Mouse (Mus musculus): ENCODE data around the gene Gm11037. TPM values are rescaled to one million over a fixed set of nuclear protein-coding genes. Genes with fewer than 3 reads are reported as not detected.

The Gm11037 gene
- polyA plus RNA-seq, 1 experiment from 2014 or later, result not detected

- Histone ChIP-seq H3K36me3 (no peaks in the 10 kb centered on the region), H3K4me1 (replicated peaks) (no peaks in the 10 kb centered on the region), H3K27ac (no peak overlapping the region), H3K4me3 (no peak overlapping the region), H3K27me3 (ENCODE audit: insufficient read depth, poor library complexity, severe bottlenecking) (no peaks in the 10 kb centered on the region), H3K9me3 (no peaks in the 10 kb centered on the region)
- WGBS, result 92% methylated on average over 5 of the region's 5 CpGs
- DNase-seq (ENCODE audit: low spot score), result no peak
Observed at GRCm38 (mm10) chr2:131105989-131106388, 27.3 kb upstream of the Gm11037 start.

- DNase-seq (ENCODE audit: low spot score), result no peak
- 79% methylated on average over 2 of the region's 2 CpGs for WGBS
- no peaks in the 10 kb centered on the region for H3K27me3 ChIP-seq (ENCODE audit: insufficient read depth, poor library complexity, severe bottlenecking)
- H3K4me3 ChIP-seq, result no peak overlapping the region
- no peaks in the 10 kb centered on the region for H3K4me1 ChIP-seq (replicated peaks)
- H3K36me3 ChIP-seq, result no peaks in the 10 kb centered on the region
- no peak overlapping the region for H3K27ac ChIP-seq
- no peaks in the 10 kb centered on the region for H3K9me3 ChIP-seq
Observed at GRCm38 (mm10) chr2:131118968-131119574, 14.2 kb upstream of the Gm11037 start.

- peaks cover 32% of the 10 kb centered on the region for H3K4me1 ChIP-seq (replicated peaks)
- 0 out of 2 replicates have a peak overlapping the region, but pooled peaks have one; percentile 24 for H3K27ac ChIP-seq
- H3K4me3 ChIP-seq, result no peak overlapping the region
- no peaks in the 10 kb centered on the region for H3K9me3 ChIP-seq
- DNase-seq (ENCODE audit: low spot score), result no peak
- peaks cover 20% of the 10 kb centered on the region for H3K27me3 ChIP-seq (ENCODE audit: insufficient read depth, poor library complexity, severe bottlenecking)
- H3K36me3 ChIP-seq, result no peaks in the 10 kb centered on the region
- WGBS, result 73% methylated on average over 3 of the region's 3 CpGs
Observed at GRCm38 (mm10) chr2:131124166-131124565, 9.1 kb upstream of the Gm11037 start.

DNA sequence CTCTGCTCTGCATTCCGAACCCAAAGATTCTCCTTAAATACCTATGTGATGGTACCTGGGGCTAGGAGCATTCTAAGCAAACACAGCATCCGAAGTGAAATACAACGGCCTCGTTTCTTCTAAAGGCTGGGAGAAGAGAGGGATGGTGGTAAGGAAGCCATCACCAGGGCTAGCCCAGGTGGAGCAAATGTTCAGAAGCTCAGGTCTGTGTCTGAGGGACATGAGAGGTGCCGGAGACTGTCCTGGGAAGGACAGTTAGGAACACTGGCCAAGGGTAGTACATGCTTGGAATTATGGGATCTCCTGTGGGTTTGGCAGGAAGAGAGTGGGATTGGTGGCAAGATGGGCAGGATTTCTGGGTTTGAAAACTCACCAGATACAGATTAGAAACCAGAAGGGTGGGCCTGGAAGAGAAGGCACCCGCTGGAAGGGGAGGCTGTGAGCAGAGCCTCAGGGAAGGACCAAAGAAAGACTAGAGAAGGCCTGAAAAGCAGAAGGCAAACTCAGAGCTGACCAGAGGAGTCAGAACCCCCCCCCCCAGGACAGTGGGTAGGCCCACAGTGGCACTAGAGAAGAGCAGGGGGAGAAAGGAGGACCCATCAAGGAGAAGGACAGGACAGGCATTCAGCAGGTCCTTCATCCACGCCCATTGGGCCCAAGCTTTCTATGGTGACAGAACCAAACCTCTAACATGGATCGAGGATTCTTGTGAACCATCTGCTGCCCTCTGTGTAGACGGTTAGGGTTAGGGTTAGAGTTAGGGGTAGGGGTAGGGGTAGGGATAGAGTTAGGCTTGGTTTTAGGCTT is 7.9 kb upstream of the Gm11037 start:
- 88% methylated on average over 9 of the region's 9 CpGs for WGBS

GRCm38 (mm10) chr2:131125964-131126815 is 7.1 kb upstream of the Gm11037 start:
- no peaks in the 10 kb centered on the region for H3K9me3 ChIP-seq
- peak overlapping the region; percentile 91 for H3K27ac ChIP-seq
- H3K36me3 ChIP-seq, result no peaks in the 10 kb centered on the region
- WGBS, result 38% methylated on average over 9 of the region's 9 CpGs
- H3K4me3 ChIP-seq, result peak overlapping the region; percentile 59; the same call in 1 of the 2 replicates
- no peak for DNase-seq (ENCODE audit: low spot score)
- H3K27me3 ChIP-seq (ENCODE audit: insufficient read depth, poor library complexity, severe bottlenecking), result peaks cover 20% of the 10 kb centered on the region
- peaks cover 32% of the 10 kb centered on the region for H3K4me1 ChIP-seq (replicated peaks)

More for the DNA sequence above, 7.9 kb upstream of the Gm11037 start:
- Histone ChIP-seq H3K9me3 (no peaks in the 10 kb centered on the region), H3K4me3 (no peak overlapping the region), H3K4me1 (replicated peaks) (peaks cover 32% of the 10 kb centered on the region), H3K27ac (peak overlapping the region; percentile 41; the same call in 1 of the 2 replicates), H3K36me3 (no peaks in the 10 kb centered on the region), H3K27me3 (ENCODE audit: insufficient read depth, poor library complexity, severe bottlenecking) (peaks cover 20% of the 10 kb centered on the region)
- DNase-seq (ENCODE audit: low spot score), result no peak

DNA sequence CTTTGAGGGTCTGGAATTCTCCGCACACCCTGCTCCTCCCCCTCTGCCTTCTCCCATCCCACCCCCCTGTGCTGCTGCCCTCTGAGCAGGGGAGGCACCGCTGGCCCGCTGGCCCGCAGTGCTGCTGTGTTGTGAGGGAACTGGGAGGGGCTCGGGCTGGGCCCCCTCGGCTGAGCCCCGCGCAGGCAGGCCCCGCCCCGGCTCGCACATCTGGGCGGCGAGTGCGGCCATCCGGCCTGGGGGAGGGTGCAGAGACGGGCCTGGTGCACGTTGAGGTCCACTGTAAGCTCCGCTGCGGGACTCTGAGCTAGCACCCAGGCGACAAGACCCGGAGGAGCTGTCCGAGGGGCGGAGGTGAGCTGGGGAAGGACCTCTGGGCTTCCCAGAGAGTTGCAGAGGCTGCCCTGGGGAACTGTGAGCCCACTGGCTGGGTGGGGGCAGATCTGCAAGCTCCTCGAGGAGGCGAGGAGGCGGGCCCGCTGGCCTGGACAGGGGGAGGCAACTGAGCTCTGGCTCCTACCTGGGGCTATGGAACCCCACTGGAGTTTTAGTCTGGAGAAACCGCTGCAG is 6.1 kb upstream of the Gm11037 start, which contains the start of gene Hspa12b:
TSS of gene Hspa12b (plus strand) at position 120 of the 570 bp plus-strand sequence.
- H3K4me1 ChIP-seq (replicated peaks), result peaks cover 32% of the 10 kb centered on the region
- under 1% methylated on average over 28 of the region's 28 CpGs for WGBS
- no peaks in the 10 kb centered on the region for H3K9me3 ChIP-seq
- H3K36me3 ChIP-seq, result no peaks in the 10 kb centered on the region
- peak; percentile 76 for DNase-seq (ENCODE audit: low spot score)
- H3K27me3 ChIP-seq (ENCODE audit: insufficient read depth, poor library complexity, severe bottlenecking), result peaks cover 20% of the 10 kb centered on the region
- peak within 1 kb of the TSS; percentile 59 for H3K4me3 ChIP-seq
- H3K27ac ChIP-seq, result peak within 1 kb of the TSS; percentile 91

- 87% methylated on average over 5 of the region's 5 CpGs for WGBS
- peak overlapping the region; percentile 91; the same call in 1 of the 2 replicates for H3K27ac ChIP-seq
- DNase-seq (ENCODE audit: low spot score), result no peak
Observed at GRCm38 (mm10) chr2:131128211-131128610, 5.1 kb upstream of the Gm11037 start.

DNA sequence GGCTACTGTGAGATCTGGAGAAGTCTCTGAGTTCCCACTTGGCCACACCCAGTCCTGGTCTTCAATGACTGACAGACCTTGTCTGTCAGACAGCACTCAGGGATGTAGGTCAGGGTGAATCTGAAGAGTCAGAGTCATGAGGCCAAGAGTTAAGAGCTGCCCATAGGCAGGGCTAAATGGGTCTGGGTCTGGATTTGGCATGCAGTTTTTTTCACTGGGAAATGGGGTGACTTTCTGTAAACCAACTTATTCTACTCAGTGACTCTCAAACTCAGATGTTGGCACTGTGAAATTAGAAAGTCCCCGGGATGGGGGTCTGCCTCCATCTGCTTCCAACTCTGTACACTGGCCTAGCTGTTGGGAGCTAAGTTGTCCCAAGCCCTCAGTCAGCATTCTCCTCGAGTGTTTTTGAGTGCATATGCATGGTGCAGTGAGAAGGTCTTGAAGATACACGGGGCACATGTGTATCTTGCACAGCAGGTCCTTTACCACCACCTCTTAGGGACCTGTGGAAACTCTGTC is 4.6 kb upstream of the Gm11037 start:
- H3K4me1 ChIP-seq (replicated peaks), result peaks cover 32% of the 10 kb centered on the region
- no peak overlapping the region for H3K27ac ChIP-seq
- H3K36me3 ChIP-seq, result no peaks in the 10 kb centered on the region
- 86% methylated on average over 3 of the region's 3 CpGs for WGBS
- peaks cover 20% of the 10 kb centered on the region for H3K27me3 ChIP-seq (ENCODE audit: insufficient read depth, poor library complexity, severe bottlenecking)
- peak overlapping the region; percentile 59 for H3K4me3 ChIP-seq
- H3K9me3 ChIP-seq, result no peaks in the 10 kb centered on the region
- DNase-seq (ENCODE audit: low spot score), result no peak

More at GRCm38 (mm10) chr2:131128211-131128610, 5.1 kb upstream of the Gm11037 start:
- H3K27me3 ChIP-seq (ENCODE audit: insufficient read depth, poor library complexity, severe bottlenecking), result peaks cover 20% of the 10 kb centered on the region
- H3K4me3 ChIP-seq, result peak overlapping the region; percentile 59
- no peaks in the 10 kb centered on the region for H3K36me3 ChIP-seq
- no peaks in the 10 kb centered on the region for H3K9me3 ChIP-seq
- H3K4me1 ChIP-seq (replicated peaks), result peaks cover 32% of the 10 kb centered on the region

GRCm38 (mm10) chr2:131129836-131130235 is 3.5 kb upstream of the Gm11037 start:
- no peaks in the 10 kb centered on the region for H3K9me3 ChIP-seq
- H3K4me3 ChIP-seq, result no peak overlapping the region
- 80% methylated on average over 5 of the region's 5 CpGs for WGBS
- H3K27ac ChIP-seq, result no peak overlapping the region
- no peak for DNase-seq (ENCODE audit: low spot score)
- peaks cover 37% of the 10 kb centered on the region for H3K4me1 ChIP-seq (replicated peaks)
- peaks cover 20% of the 10 kb centered on the region for H3K27me3 ChIP-seq (ENCODE audit: insufficient read depth, poor library complexity, severe bottlenecking)
- H3K36me3 ChIP-seq, result 0 out of 2 replicates have a peak, but pooled peaks cover 3% of the 10 kb centered on the region

DNA sequence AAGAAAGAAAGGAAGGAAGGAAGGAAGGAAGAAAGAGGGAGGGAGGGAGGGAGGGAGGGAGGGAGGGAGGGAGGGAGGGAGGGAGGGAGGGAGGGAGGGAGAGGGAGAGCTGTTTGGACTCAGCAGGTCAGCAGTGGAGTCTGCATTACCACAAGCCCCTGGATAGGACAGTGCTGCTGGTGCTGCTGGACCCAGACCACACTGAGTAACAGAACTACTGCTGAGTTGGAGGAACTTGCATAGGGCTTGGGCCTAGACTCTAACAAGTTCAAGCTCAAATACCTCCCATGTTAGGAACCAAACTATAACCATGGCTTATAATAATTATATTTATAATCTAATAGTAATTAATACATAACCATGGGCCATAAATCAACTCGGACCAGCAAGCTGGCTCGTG is 2.4 kb upstream of the Gm11037 start:
- Histone ChIP-seq H3K9me3 (no peaks in the 10 kb centered on the region), H3K4me3 (no peak overlapping the region), H3K4me1 (replicated peaks) (peaks cover 41% of the 10 kb centered on the region), H3K27ac (no peak overlapping the region), H3K27me3 (ENCODE audit: insufficient read depth, poor library complexity, severe bottlenecking) (peaks cover 16% of the 10 kb centered on the region), H3K36me3 (0 out of 2 replicates have a peak, but pooled peaks cover 3% of the 10 kb centered on the region)
- DNase-seq (ENCODE audit: low spot score), result no peak
- 89% methylated on average over 2 of the region's 2 CpGs for WGBS

DNA sequence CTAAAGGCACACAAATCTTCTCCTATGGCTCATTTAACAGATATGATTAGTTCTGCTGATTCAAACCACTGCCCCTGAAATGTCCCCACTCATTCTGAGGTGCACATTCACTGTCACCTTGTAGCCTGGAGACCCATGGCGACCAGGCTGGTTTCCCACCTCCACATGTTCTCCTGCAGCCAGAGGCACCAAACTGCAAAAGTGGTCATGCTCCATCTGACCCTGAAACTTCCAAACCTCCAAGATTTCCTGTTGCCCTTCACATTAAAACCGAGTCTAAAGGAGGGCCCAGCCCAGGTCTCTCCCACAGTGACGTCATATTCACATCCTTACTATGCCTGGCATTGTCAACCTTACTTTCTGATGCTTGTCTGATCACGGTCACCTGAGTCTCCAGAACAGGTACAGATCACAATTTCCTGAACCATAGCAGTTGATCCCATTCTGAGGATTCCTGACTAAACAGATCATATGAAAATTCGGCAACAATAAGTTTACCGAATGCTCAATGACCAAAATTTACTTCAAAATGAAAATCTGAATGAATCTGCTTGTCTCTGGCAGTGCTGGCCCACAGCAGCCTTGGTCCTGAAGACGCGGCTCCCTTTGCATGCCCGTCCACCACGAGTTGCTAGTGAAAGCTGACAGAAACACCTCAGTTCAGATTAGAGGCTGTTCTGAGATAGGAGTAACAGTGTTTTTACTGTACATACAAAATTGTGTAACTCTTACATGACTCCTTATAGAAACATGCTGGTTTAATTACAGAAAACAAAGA is 997 bp upstream of the Gm11037 start:
- DNase-seq (ENCODE audit: low spot score), result no peak
- 86% methylated on average over 10 of the region's 10 CpGs for WGBS
- H3K4me1 ChIP-seq (replicated peaks), result peaks cover 27% of the 10 kb centered on the region
- H3K9me3 ChIP-seq, result no peaks in the 10 kb centered on the region
- no peak overlapping the region for H3K27ac ChIP-seq
- H3K36me3 ChIP-seq, result 0 out of 2 replicates have a peak, but pooled peaks cover 3% of the 10 kb centered on the region
- H3K4me3 ChIP-seq, result no peak overlapping the region
- H3K27me3 ChIP-seq (ENCODE audit: insufficient read depth, poor library complexity, severe bottlenecking), result peaks cover 9% of the 10 kb centered on the region

Measured in hindbrain, embryonic 10.5 days (tissue).